Mouse (Mus musculus) adrenal gland, adult 18-20 months (tissue): ENCODE measurements around the gene Fblim1. TPM values are rescaled to one million over a fixed set of nuclear protein-coding genes. Genes with fewer than 3 reads are reported as not detected.

Source experiments
- DNase-seq, 2 experiments: peaks; one replicate each; pipeline ENCODE4 v3.0.0; 2021 to 2022; ENCODE audit warnings: low spot score in 2 of 2
- long read RNA-seq, 2 experiments: library from polyadenylated mRNA; stranded (forward); transcript quantifications; one replicate each; pipeline ENCODE4 v2.0.0; 2021
- total RNA-seq, 2 experiments: library from RNA; stranded (reverse); gene quantifications; 1 replicate in 1 of 2; 2 replicates in 1 of 2; pipeline ENCODE4 v1.2.3; 2021

The Fblim1 gene
- 10 to 100 TPM in 1 of 2 experiments, 1 to 10 TPM in 1; 6.8 to 13.0 TPM for total RNA-seq
- long read RNA-seq, experiment 1, transcript Fblim1-202 (9 exons, 3,036 nt): major isoform, 7 of 15 reads
- long read RNA-seq, experiment 1, partial matches to known transcripts: 3 of 15 reads
- long read RNA-seq, experiment 1, other reads (novel, unspliced or antisense): 3 of 15 reads
- long read RNA-seq, experiment 2, transcript Fblim1-202 (9 exons, 3,036 nt): major isoform, 5 of 12 reads
- long read RNA-seq, experiment 2, partial matches to known transcripts: 1 of 12 reads
- long read RNA-seq, experiment 2, other reads (novel, unspliced or antisense): 6 of 12 reads

DNA sequence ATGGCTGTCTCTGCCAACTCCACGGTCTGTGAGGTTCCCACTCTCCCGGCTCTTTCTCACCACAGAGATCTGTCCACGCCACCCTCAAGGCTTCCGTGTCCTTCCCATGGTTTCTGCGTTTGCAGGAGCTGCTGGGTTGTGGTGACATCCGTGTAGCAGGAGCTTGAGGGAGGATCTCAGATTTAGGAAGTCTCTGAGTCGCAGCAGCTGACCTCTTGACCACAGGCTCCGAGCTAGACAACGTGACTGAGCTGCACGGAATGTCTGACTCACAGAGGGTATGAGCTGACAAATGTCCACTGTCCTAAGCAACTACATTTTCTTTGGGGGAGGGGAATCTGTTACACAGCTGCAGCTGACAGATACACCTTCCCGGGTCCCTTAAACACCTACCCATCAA is at the start of gene Fblim1:
TSS of gene Fblim1 (minus strand) at position 236 of the 400 bp plus-strand sequence.
- no peak for DNase-seq

DNA sequence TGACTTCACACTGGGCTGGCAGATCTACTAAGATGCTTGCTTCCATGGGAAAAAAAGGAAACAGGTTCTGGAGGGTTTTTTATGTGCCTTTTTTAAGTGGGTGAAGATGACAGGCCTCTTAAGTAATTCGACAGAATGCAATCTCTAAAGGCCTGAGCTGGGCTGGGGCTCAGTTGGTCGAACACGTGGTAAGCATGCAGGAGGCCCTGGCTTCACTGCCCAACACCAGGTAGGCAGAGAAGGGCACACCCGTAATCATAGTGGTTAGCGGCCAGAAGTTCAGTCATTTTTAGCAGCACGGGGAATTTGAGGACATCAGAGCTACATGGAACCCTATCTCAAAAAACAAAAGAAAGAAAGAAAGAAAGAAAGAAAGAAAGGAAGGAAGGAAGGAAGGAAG is 48.6 kb upstream of the Fblim1 start:
- DNase-seq: no peak

- no peak for DNase-seq
These were observed 47.9 kb upstream of the Fblim1 start for GRCm38 (mm10) chr4:141653813-141654212.

GRCm38 (mm10) chr4:141653044-141653443 is 47.1 kb upstream of the Fblim1 start:
- no peak for DNase-seq

- no peak for DNase-seq
These were observed 46.0 kb upstream of the Fblim1 start for GRCm38 (mm10) chr4:141651944-141652343.

- DNase-seq: no peak
These were observed 45.4 kb upstream of the Fblim1 start for GRCm38 (mm10) chr4:141651286-141651685.

DNA sequence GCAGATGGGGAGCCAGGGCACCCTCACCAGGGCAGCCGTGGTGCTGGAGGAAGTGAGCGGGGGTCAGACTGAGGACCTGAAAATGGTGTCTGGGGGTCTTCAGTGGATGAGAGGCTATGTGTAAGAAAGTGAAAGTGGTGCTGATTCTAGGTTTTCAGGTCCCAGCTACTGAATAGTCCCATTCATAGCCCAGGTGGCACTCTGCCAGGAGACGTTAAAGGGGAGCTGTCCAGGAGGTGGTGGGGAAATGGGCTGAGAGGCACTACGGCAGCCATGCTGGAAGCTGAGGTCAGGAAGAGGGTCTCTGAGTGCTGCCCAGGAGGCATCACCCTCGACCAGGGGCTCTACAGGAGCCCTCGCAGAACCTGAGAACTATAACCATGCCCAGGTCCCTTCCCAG is 43.3 kb upstream of the Fblim1 start:
- DNase-seq: no peak

GRCm38 (mm10) chr4:141648262-141648661 is 42.4 kb upstream of the Fblim1 start:
- no peak for DNase-seq

DNA sequence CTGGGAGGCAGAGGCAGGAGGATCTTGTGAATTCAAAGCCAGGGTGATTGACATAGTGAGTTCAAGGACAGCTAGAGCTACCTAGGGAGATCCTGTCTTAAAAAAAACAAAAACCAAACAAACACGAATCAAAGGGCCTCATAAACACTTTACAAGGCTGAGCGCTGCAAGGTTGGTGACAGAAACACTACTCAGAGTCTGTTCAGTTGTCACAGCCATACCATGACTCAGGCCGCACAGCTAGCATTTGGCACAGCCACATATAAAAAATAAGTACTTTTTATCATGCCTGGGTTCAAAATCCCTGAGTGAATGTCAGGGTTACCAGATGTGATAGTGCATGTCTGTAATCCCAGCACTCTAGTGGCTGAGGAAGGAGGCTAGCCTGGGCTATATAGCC is 41.3 kb upstream of the Fblim1 start:
- DNase-seq: no peak

GRCm38 (mm10) chr4:141645988-141646387 is 40.1 kb upstream of the Fblim1 start:
- DNase-seq: no peak

GRCm38 (mm10) chr4:141643118-141643855 is 37.4 kb upstream of the Fblim1 start:
- DNase-seq: no peak

DNA sequence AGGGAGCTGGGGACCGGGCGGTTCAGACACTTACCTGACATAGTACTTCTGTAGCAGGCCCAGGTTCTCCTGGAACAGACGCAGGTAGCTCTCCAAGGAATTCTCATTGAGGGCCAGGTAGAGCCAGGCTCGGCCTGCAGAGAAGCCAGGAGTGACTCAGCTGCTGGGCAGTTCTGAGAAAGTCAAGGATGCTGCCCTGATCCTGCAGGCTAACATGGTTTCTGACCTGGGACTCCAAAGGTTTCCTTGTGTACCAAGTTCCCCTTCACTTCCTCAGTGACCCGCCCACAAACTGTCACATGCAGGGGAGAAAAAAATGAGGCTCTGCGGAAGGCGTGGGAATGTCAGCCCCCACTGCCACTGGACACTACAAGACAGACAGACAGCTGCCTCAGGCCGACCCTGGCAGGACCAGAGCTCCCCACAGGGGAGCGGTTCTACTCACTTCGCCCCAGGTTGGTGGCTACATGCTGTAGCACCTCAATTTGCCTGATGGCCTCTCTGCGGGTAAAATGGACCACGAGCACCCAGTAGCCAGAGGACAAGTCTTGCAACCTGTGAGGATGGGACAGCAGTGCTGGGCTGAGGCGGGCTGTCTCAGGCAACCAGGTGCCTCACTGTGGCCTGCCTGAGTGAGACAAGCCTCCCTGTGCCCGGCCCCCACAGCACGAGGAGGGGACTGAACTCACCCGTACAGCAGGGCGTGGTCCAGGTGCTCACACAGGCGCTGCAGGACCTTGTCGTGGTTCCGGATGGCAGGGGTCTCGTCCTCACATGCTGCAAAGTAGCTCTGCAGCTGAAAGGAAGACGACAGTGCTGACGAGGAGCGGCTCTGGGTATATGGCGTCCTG is 36.3 kb upstream of the Fblim1 start:
- DNase-seq: no peak

- DNase-seq: no peak
These were observed 35.5 kb upstream of the Fblim1 start for GRCm38 (mm10) chr4:141641353-141641771.

- DNase-seq: no peak
These were observed 33.6 kb upstream of the Fblim1 start for GRCm38 (mm10) chr4:141639474-141639873.

- no peak for DNase-seq
These were observed 30.8 kb upstream of the Fblim1 start for GRCm38 (mm10) chr4:141636693-141637092.

- no peak for DNase-seq
These were observed 30.1 kb upstream of the Fblim1 start for GRCm38 (mm10) chr4:141635991-141636390.

DNA sequence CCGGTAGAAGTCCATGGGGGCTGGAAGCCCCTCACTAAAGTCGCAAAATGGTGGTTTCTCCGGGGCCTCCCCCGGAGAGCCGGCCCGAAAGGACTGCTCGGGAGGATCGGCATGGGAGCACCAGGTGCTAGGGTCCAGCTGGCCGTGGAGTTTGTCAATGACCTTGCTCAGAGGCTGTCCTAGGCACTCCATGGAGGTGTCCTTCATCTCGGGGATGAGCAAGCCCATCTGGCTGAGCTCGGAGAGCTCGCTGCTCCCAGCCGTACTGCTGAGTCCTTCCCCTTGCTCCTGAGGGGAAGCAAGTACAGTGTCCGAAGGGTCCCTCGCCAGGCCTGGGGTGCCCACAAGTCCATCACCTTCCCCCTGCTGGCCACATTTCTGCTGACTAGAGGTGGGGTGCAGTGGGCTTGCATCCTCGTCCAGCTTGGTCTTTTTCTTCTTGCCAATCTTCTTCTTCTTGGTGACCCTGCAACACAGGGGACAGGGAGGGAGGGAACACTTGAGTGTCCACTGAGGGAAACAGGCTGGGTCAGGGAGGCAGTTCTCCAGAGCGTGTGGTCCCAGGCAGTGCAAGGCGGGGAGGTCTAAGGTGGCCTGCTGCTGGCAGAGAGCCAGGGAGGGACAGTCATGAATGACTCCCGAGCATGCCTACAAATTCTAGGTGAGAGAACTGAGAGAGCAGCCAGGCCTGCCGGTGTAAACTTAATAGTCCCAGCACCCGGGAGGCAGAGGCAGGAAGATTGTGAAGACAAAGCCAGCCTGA is 26.4 kb upstream of the Fblim1 start:
- peak in 1 of 2 experiments; percentile 25 for DNase-seq

GRCm38 (mm10) chr4:141631250-141631649 is 25.4 kb upstream of the Fblim1 start:
- no peak for DNase-seq

DNA sequence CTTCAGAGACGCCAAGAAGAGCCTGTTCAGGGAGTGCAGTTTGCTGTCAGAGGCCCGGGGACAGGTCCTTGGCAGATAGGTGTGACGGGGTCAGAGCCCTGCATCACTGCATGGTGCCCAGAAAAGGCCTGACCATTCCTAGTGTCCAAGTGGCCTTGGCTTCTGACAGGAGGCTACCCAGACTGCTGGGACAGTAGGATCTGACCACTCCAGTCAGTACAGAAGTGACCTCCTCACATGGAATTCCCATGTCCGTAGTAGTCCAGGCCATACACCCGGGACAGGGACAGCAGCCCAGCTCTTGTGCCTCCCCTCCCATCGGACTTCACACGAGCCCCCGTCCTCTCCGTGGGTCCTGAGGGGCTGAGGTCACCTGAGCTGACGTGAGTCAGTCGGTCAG is 24.1 kb upstream of the Fblim1 start:
- no peak for DNase-seq

DNA sequence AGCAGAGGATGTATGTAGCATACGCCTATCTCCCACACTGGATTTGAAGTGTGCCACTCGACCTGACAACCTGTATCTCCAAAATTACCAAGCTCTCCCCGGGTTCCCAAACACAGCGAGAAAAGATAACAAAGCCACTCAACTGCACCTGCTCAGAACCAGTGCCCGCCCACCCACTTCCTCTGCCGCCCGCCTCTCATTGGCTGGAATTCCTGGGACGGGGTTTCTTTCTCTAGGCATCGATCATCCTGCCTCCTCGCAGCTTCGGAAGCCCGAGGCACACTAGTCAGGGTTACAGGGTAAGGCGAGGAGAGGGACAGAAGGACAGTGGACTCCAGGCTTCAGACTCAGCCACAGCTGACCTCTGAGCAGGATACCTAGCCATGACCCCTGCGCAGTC is 22.8 kb upstream of the Fblim1 start:
- no peak for DNase-seq

- DNase-seq: no peak
These were observed 21.6 kb upstream of the Fblim1 start for GRCm38 (mm10) chr4:141627502-141627901.
